Mouse (Mus musculus): ENCODE measurements around the gene Tfdp1. TPM values are rescaled to one million over a fixed set of nuclear protein-coding genes. Genes with fewer than 3 reads are reported as not detected.
"Not testable (repeated sequence)": the region's sequence is repeated elsewhere in the genome, so short reads cannot be mapped to it uniquely, and the experiment has no call there.

Gene Tfdp1
- polyA plus RNA-seq, 1 experiment from 2014 or later = 146 TPM

GRCm38 (mm10) chr8:13314922-13315321 is 23.6 kb upstream of the Tfdp1 start:
- no peak overlapping the region for H3K27ac ChIP-seq (ENCODE audit: low read depth, low read length)
- 88% methylated on average over 3 of the region's 3 CpGs for WGBS
- peaks cover 75% of the 10 kb centered on the region for H3K36me3 ChIP-seq (ENCODE audit: control insufficient read depth, insufficient read depth, low read length)

GRCm38 (mm10) chr8:13316671-13317070 is 21.9 kb upstream of the Tfdp1 start:
- DNase-seq (ENCODE audit: low spot score) = no peak
- Histone ChIP-seq H3K27ac (ENCODE audit: low read depth, low read length) (no peak overlapping the region), H3K9me3 (replicated peaks; ENCODE audit: control insufficient read depth, low read length) (no peaks in the 10 kb centered on the region), H3K4me1 (ENCODE audit: control insufficient read depth, insufficient read depth, low read length) (no peaks in the 10 kb centered on the region), H3K9ac (ENCODE audit: low read length) (no peak overlapping the region), H3K4me3 (ENCODE audit: low read depth, low read length) (no peak overlapping the region), H3K4me2 (ENCODE audit: low read length) (no peak overlapping the region), H3K36me3 (ENCODE audit: control insufficient read depth, insufficient read depth, low read length) (peaks cover 71% of the 10 kb centered on the region), H3K27me3 (replicated peaks; ENCODE audit: control insufficient read depth, insufficient read depth, low read length) (no peaks in the 10 kb centered on the region)
- WGBS = 92% methylated on average over 10 of the region's 10 CpGs
- no peak for ATAC-seq

More at GRCm38 (mm10) chr8:13314922-13315321, 23.6 kb upstream of the Tfdp1 start:
- no peak for ATAC-seq
- Histone ChIP-seq H3K9me3 (replicated peaks; ENCODE audit: control insufficient read depth, low read length) (no peaks in the 10 kb centered on the region), H3K4me3 (ENCODE audit: low read depth, low read length) (no peak overlapping the region), H3K4me2 (ENCODE audit: low read length) (no peak overlapping the region), H3K4me1 (ENCODE audit: control insufficient read depth, insufficient read depth, low read length) (no peaks in the 10 kb centered on the region), H3K9ac (ENCODE audit: low read length) (no peak overlapping the region), H3K27me3 (replicated peaks; ENCODE audit: control insufficient read depth, insufficient read depth, low read length) (no peaks in the 10 kb centered on the region)
- DNase-seq (ENCODE audit: low spot score) = no peak

GRCm38 (mm10) chr8:13326598-13326997 is 12.0 kb upstream of the Tfdp1 start:
- peaks cover 9% of the 10 kb centered on the region for H3K36me3 ChIP-seq (ENCODE audit: control insufficient read depth, insufficient read depth, low read length)
- no peaks in the 10 kb centered on the region for H3K9me3 ChIP-seq (replicated peaks; ENCODE audit: control insufficient read depth, low read length)
- H3K9ac ChIP-seq (ENCODE audit: low read length) = no peak overlapping the region
- ATAC-seq (no peak), DNase-seq (ENCODE audit: low spot score) (peak; percentile 34)
- 40% methylated on average over 5 of the region's 5 CpGs for WGBS
- H3K27me3 ChIP-seq (replicated peaks; ENCODE audit: control insufficient read depth, insufficient read depth, low read length) = no peaks in the 10 kb centered on the region
- H3K27ac ChIP-seq (ENCODE audit: low read depth, low read length) = no peak overlapping the region
- no peaks in the 10 kb centered on the region for H3K4me1 ChIP-seq (ENCODE audit: control insufficient read depth, insufficient read depth, low read length)
- H3K4me2 ChIP-seq (ENCODE audit: low read length) = no peak overlapping the region
- H3K4me3 ChIP-seq (ENCODE audit: low read depth, low read length) = no peak overlapping the region

GRCm38 (mm10) chr8:13334671-13335070 is 3.9 kb upstream of the Tfdp1 start:
- Histone ChIP-seq H3K4me1 (ENCODE audit: control insufficient read depth, insufficient read depth, low read length) (no peaks in the 10 kb centered on the region), H3K4me3 (ENCODE audit: low read depth, low read length) (no peak overlapping the region), H3K9ac (ENCODE audit: low read length) (no peak overlapping the region), H3K36me3 (ENCODE audit: control insufficient read depth, insufficient read depth, low read length) (no peaks in the 10 kb centered on the region), H3K9me3 (replicated peaks; ENCODE audit: control insufficient read depth, low read length) (no peaks in the 10 kb centered on the region), H3K4me2 (ENCODE audit: low read length) (no peak overlapping the region), H3K27ac (ENCODE audit: low read depth, low read length) (no peak overlapping the region), H3K27me3 (replicated peaks; ENCODE audit: control insufficient read depth, insufficient read depth, low read length) (no peaks in the 10 kb centered on the region)
- WGBS = 45% methylated on average over 1 of the region's 1 CpGs
- no peak for ATAC-seq
- no peak for DNase-seq (ENCODE audit: low spot score)

- Histone ChIP-seq H3K36me3 (ENCODE audit: control insufficient read depth, insufficient read depth, low read length) (peaks cover 23% of the 10 kb centered on the region), H3K4me1 (ENCODE audit: control insufficient read depth, insufficient read depth, low read length) (peaks cover 12% of the 10 kb centered on the region)
- 95% methylated on average over 6 of the region's 6 CpGs for WGBS
- DNase-seq (ENCODE audit: low spot score); H3K27me3 ChIP-seq (replicated peaks; ENCODE audit: control insufficient read depth, insufficient read depth, low read length); H3K4me3 ChIP-seq (ENCODE audit: low read depth, low read length); H3K9ac ChIP-seq (ENCODE audit: low read length); H3K4me2 ChIP-seq (ENCODE audit: low read length); H3K9me3 ChIP-seq (replicated peaks; ENCODE audit: control insufficient read depth, low read length); H3K27ac ChIP-seq (ENCODE audit: low read depth, low read length); ATAC-seq: not testable (repeated sequence)
Measured at GRCm38 (mm10) chr8:13337245-13337644, 1.3 kb upstream of the Tfdp1 start.

GRCm38 (mm10) chr8:13337678-13338077 is 873 bp upstream of the Tfdp1 start:
- 81% methylated on average over 3 of the region's 3 CpGs for WGBS
- ATAC-seq (0 out of 2 replicates have a peak, but pooled peaks have one; percentile 1), DNase-seq (ENCODE audit: low spot score) (no peak)
- peaks cover 12% of the 10 kb centered on the region for H3K4me1 ChIP-seq (ENCODE audit: control insufficient read depth, insufficient read depth, low read length)
- peaks cover 28% of the 10 kb centered on the region for H3K36me3 ChIP-seq (ENCODE audit: control insufficient read depth, insufficient read depth, low read length)
- 0 out of 2 replicates have a peak overlapping the region, but pooled peaks have one; percentile 85 for H3K4me3 ChIP-seq (ENCODE audit: low read depth, low read length)
- H3K27ac ChIP-seq (ENCODE audit: low read depth, low read length) = no peak overlapping the region
- H3K9ac ChIP-seq (ENCODE audit: low read length) = 0 out of 2 replicates have a peak overlapping the region, but pooled peaks have one; percentile 7
- no peaks in the 10 kb centered on the region for H3K27me3 ChIP-seq (replicated peaks; ENCODE audit: control insufficient read depth, insufficient read depth, low read length)
- no peaks in the 10 kb centered on the region for H3K9me3 ChIP-seq (replicated peaks; ENCODE audit: control insufficient read depth, low read length)
- H3K4me2 ChIP-seq (ENCODE audit: low read length) = peak overlapping the region; percentile 77

GRCm38 (mm10) chr8:13338901-13339645 is 522 bp downstream of the Tfdp1 start:
- peaks cover 41% of the 10 kb centered on the region for H3K36me3 ChIP-seq (ENCODE audit: control insufficient read depth, insufficient read depth, low read length)
- no peaks in the 10 kb centered on the region for H3K9me3 ChIP-seq (replicated peaks; ENCODE audit: control insufficient read depth, low read length)
- peak overlapping the region; percentile 77 for H3K4me2 ChIP-seq (ENCODE audit: low read length)
- peaks cover 12% of the 10 kb centered on the region for H3K4me1 ChIP-seq (ENCODE audit: control insufficient read depth, insufficient read depth, low read length)
- no peaks in the 10 kb centered on the region for H3K27me3 ChIP-seq (replicated peaks; ENCODE audit: control insufficient read depth, insufficient read depth, low read length)
- 2% methylated on average over 36 of the region's 70 CpGs for WGBS
- H3K27ac ChIP-seq (ENCODE audit: low read depth, low read length) = peak overlapping the region; percentile 65
- ATAC-seq = peak; percentile 61
- DNase-seq (ENCODE audit: low spot score) = peak; percentile 9
- peak overlapping the region; percentile 92 for H3K9ac ChIP-seq (ENCODE audit: low read length)
- peak overlapping the region; percentile 85 for H3K4me3 ChIP-seq (ENCODE audit: low read depth, low read length)

GRCm38 (mm10) chr8:13339646-13339990 is 1.1 kb downstream of the Tfdp1 start:
- WGBS = 1% methylated on average over 11 of the region's 11 CpGs
- H3K27me3 ChIP-seq (replicated peaks; ENCODE audit: control insufficient read depth, insufficient read depth, low read length) = no peaks in the 10 kb centered on the region
- H3K4me1 ChIP-seq (ENCODE audit: control insufficient read depth, insufficient read depth, low read length) = peaks cover 12% of the 10 kb centered on the region
- ATAC-seq (no peak), DNase-seq (ENCODE audit: low spot score) (peak; percentile 35)
- no peaks in the 10 kb centered on the region for H3K9me3 ChIP-seq (replicated peaks; ENCODE audit: control insufficient read depth, low read length)
- peak overlapping the region; percentile 85 for H3K4me3 ChIP-seq (ENCODE audit: low read depth, low read length)
- H3K9ac ChIP-seq (ENCODE audit: low read length) = peak overlapping the region; percentile 92
- H3K36me3 ChIP-seq (ENCODE audit: control insufficient read depth, insufficient read depth, low read length) = peaks cover 47% of the 10 kb centered on the region
- peak overlapping the region; percentile 77 for H3K4me2 ChIP-seq (ENCODE audit: low read length)
- H3K27ac ChIP-seq (ENCODE audit: low read depth, low read length) = no peak overlapping the region

- H3K4me2 ChIP-seq (ENCODE audit: low read length) = peak overlapping the region; percentile 77
- peak overlapping the region; percentile 17; the same call in 1 of the 2 replicates for H3K9ac ChIP-seq (ENCODE audit: low read length)
- DNase-seq (ENCODE audit: low spot score) (no peak), ATAC-seq (no peak)
- H3K27me3 ChIP-seq (replicated peaks; ENCODE audit: control insufficient read depth, insufficient read depth, low read length) = no peaks in the 10 kb centered on the region
- peaks cover 57% of the 10 kb centered on the region for H3K36me3 ChIP-seq (ENCODE audit: control insufficient read depth, insufficient read depth, low read length)
- no peaks in the 10 kb centered on the region for H3K9me3 ChIP-seq (replicated peaks; ENCODE audit: control insufficient read depth, low read length)
- H3K4me1 ChIP-seq (ENCODE audit: control insufficient read depth, insufficient read depth, low read length) = peaks cover 12% of the 10 kb centered on the region
- 0 out of 2 replicates have a peak overlapping the region, but pooled peaks have one; percentile 85 for H3K4me3 ChIP-seq (ENCODE audit: low read depth, low read length)
- no peak overlapping the region for H3K27ac ChIP-seq (ENCODE audit: low read depth, low read length)
- WGBS = 81% methylated on average over 8 of the region's 8 CpGs
Measured at GRCm38 (mm10) chr8:13340650-13341049, 2.1 kb downstream of the Tfdp1 start.

Data from forebrain, embryonic 14.5 days (tissue).